Mouse (Mus musculus): ENCODE measurements around the gene Mrpl32. TPM values are rescaled to one million over a fixed set of nuclear protein-coding genes. Genes with fewer than 3 reads are reported as not detected.

The Mrpl32 gene
- polyA plus RNA-seq, 1 experiment from 2014 or later: 122 TPM

GRCm38 (mm10) chr13:14580392-14580791 is 32.6 kb downstream of the Mrpl32 start:
- WGBS: 84% methylated on average over 3 of the region's 3 CpGs
- Histone ChIP-seq H3K4me1 (replicated peaks; ENCODE audit: control insufficient read depth, insufficient read depth, low read length) (no peaks in the 10 kb centered on the region), H3K4me3 (replicated peaks; ENCODE audit: low read length) (no peak overlapping the region), H3K27ac (no peak overlapping the region), H3K9ac (no peak overlapping the region), H3K36me3 (replicated peaks; ENCODE audit: control insufficient read depth, insufficient read depth) (no peaks in the 10 kb centered on the region), H3K27me3 (ENCODE audit: control insufficient read depth, insufficient read depth, low read length) (no peaks in the 10 kb centered on the region), H3K9me3 (ENCODE audit: control insufficient read depth, low read length) (no peaks in the 10 kb centered on the region), H3K4me2 (replicated peaks) (no peak overlapping the region)
- ATAC-seq (ENCODE audit: low FRiP score): no peak
- no peak for DNase-seq (ENCODE audit: low spot score)

GRCm38 (mm10) chr13:14574128-14574527 is 38.8 kb downstream of the Mrpl32 start:
- Histone ChIP-seq H3K27ac (no peak overlapping the region), H3K36me3 (replicated peaks; ENCODE audit: control insufficient read depth, insufficient read depth) (no peaks in the 10 kb centered on the region), H3K27me3 (ENCODE audit: control insufficient read depth, insufficient read depth, low read length) (no peaks in the 10 kb centered on the region), H3K4me2 (replicated peaks) (no peak overlapping the region), H3K9me3 (ENCODE audit: control insufficient read depth, low read length) (no peaks in the 10 kb centered on the region), H3K4me3 (replicated peaks; ENCODE audit: low read length) (no peak overlapping the region), H3K9ac (no peak overlapping the region), H3K4me1 (replicated peaks; ENCODE audit: control insufficient read depth, insufficient read depth, low read length) (no peaks in the 10 kb centered on the region)
- DNase-seq (ENCODE audit: low spot score): no peak
- no peak for ATAC-seq (ENCODE audit: low FRiP score)

- no peak for ATAC-seq (ENCODE audit: low FRiP score)
- WGBS: 95% methylated on average over 1 of the region's 1 CpGs
- no peak for DNase-seq (ENCODE audit: low spot score)
These were observed 51.6 kb downstream of the Mrpl32 start for GRCm38 (mm10) chr13:14561336-14561735.

More at GRCm38 (mm10) chr13:14561336-14561735, 51.6 kb downstream of the Mrpl32 start:
- Histone ChIP-seq H3K9ac (no peak overlapping the region), H3K4me2 (replicated peaks) (no peak overlapping the region), H3K9me3 (ENCODE audit: control insufficient read depth, low read length) (no peaks in the 10 kb centered on the region), H3K36me3 (replicated peaks; ENCODE audit: control insufficient read depth, insufficient read depth) (no peaks in the 10 kb centered on the region), H3K27me3 (ENCODE audit: control insufficient read depth, insufficient read depth, low read length) (no peaks in the 10 kb centered on the region), H3K4me3 (replicated peaks; ENCODE audit: low read length) (no peak overlapping the region), H3K4me1 (replicated peaks; ENCODE audit: control insufficient read depth, insufficient read depth, low read length) (no peaks in the 10 kb centered on the region), H3K27ac (no peak overlapping the region)

Other genes starting within 250 kb of the Mrpl32 start
- gene Hecw1, start 89.9 kb downstream of the Mrpl32 start, polyA plus RNA-seq (2014; fragmentation: Nextera tagmentation; extraction: Ambion mirVana): 42.6 and 48.7 TPM in 2 replicates
- 167 and 185 TPM in 2 replicates for gene Psma2, start 75 bp upstream of the Mrpl32 start, polyA plus RNA-seq (2014; fragmentation: Nextera tagmentation; extraction: Ambion mirVana)
- gene AW209491, start 17.0 kb upstream of the Mrpl32 start, polyA plus RNA-seq (2014; fragmentation: Nextera tagmentation; extraction: Ambion mirVana): 40.9 and 42.2 TPM in 2 replicates